Mouse (Mus musculus) G1E (cell line): ENCODE results near the gene Myl4. TPM values are rescaled to one million over a fixed set of nuclear protein-coding genes. Genes with fewer than 3 reads are reported as not detected.

ENCODE experiments used
- ATAC-seq: 2 replicates; pipeline ENCODE4 v1.8.0; 2016; ENCODE audit warnings: mild to moderate bottlenecking; ENCODE audit not compliant: insufficient number of reproducible peaks, poor library complexity, low FRiP score, severe bottlenecking; ENCODE audit errors: extremely low read depth
- DNase-seq: peaks from one replicate; pipeline ENCODE4 v3.0.0; 2012; ENCODE audit warnings: low spot score
- H3K27me3 ChIP-seq: 2 replicates; pipeline ENCODE4 v1.6.1; 2012; ENCODE audit warnings: mild to moderate bottlenecking, low read length, inconsistent platforms; ENCODE audit not compliant: insufficient read depth
- H3K36me3 ChIP-seq: replicated peaks from 2 replicates; pipeline ENCODE3; 2012; ENCODE audit warnings: mild to moderate bottlenecking, inconsistent platforms
- H3K4me1 ChIP-seq: 2 replicates; pipeline ENCODE4 v1.6.1; 2012; ENCODE audit warnings: low read depth, low read length, inconsistent platforms, mixed read lengths; ENCODE audit not compliant: insufficient read depth
- H3K4me3 ChIP-seq: 2 replicates; pipeline ENCODE4 v1.5.1; 2012; ENCODE audit warnings: low read depth, mild to moderate bottlenecking, inconsistent platforms, low read length, moderate library complexity, mixed read lengths
- H3K9me3 ChIP-seq: replicated peaks from 2 replicates; pipeline ENCODE4 v1.6.1; 2012; ENCODE audit warnings: inconsistent platforms
- CTCF ChIP-seq: IDR thresholded peaks from 2 replicates; pipeline ENCODE4 v1.5.1; 2012; ENCODE audit warnings: low read depth, low read length, inconsistent platforms, mixed read lengths
- GATA1 ChIP-seq: IDR thresholded peaks from 2 replicates; pipeline ENCODE4 v1.6.1; 2012; ENCODE audit warnings: borderline replicate concordance, low read length, inconsistent platforms, mixed read lengths
- GATA2 ChIP-seq: IDR thresholded peaks from 2 replicates; pipeline ENCODE4 v1.6.1; 2012; ENCODE audit warnings: low read depth, low read length, inconsistent platforms, borderline replicate concordance
- POLR2AphosphoS5 ChIP-seq: IDR thresholded peaks from 2 replicates; pipeline ENCODE4 v1.6.1; 2012; ENCODE audit warnings: low read depth, low read length, inconsistent platforms; ENCODE audit not compliant: insufficient replicate concordance
- TAL1 ChIP-seq: conservative IDR thresholded peaks from 2 replicates; pipeline ENCODE4 v1.6.1; 2012; ENCODE audit warnings: low read depth, low read length, inconsistent platforms, mixed read lengths
- polyA plus RNA-seq: library from polyadenylated mRNA; stranded (reverse); fragments of >175 nt; gene quantifications from 2 replicates; pipeline ENCODE4 v1.2.3, GENCODE M21; 2012
- total RNA-seq, 2 experiments: library from RNA; stranded (forward) in 1 of 2; stranded (reverse) in 1 of 2; fragments of 200-1000 nt in 1 of 2; fragments of >200 nt in 1 of 2; fragmentation: Nextera tagmentation in 1 of 2; gene quantifications; 2 replicates each; pipeline ENCODE4 v1.2.3; 2014 to 2017

The Myl4 gene
- total and polyA plus RNA-seq, 3 experiments: 0.38 TPM; not detected in 2

DNA sequence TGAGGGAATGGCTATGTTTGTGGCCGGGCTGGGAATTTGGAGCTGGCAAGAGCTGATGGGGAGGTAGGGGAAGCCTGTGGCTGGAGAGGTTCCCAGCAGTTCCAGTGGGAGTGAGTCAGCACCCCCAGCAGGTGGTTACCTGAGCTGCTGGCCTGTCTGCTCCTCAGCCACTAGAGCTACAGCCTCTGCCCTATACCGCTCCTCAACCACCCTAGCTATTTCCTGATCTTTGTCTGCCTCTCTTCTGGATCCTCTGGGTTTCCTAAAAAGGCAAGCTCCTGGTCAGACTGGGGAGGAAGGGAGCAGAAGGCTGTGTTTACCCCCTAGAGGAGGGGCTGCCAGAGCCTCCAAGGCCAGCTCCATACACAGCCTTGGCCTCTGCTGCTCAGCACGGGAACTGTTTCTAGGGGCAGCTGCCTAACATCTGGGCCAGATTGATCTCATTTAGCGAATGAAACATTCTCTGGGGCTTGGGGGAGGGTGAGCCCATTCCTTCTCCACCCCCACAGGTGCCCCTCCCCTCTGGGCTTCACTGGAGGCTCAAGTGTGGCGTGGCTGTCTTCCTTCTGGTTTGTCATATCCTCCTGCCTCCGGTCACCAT lies 74.4 kb downstream of the Myl4 start:
- no peak for DNase-seq
- H3K36me3 ChIP-seq: no peaks in the 10 kb centered on the region
- no peak for ATAC-seq
- H3K4me3 ChIP-seq: peak overlapping the region; percentile 8; the same call in 1 of the 2 replicates
- no peaks in the 10 kb centered on the region for H3K9me3 ChIP-seq
- peaks cover 61% of the 10 kb centered on the region for H3K27me3 ChIP-seq
- TF ChIP-seq CTCF: no peak
- TF ChIP-seq POLR2AphosphoS5: no peak
- no peak for TF ChIP-seq GATA2
- peaks cover 87% of the 10 kb centered on the region for H3K4me1 ChIP-seq

DNA sequence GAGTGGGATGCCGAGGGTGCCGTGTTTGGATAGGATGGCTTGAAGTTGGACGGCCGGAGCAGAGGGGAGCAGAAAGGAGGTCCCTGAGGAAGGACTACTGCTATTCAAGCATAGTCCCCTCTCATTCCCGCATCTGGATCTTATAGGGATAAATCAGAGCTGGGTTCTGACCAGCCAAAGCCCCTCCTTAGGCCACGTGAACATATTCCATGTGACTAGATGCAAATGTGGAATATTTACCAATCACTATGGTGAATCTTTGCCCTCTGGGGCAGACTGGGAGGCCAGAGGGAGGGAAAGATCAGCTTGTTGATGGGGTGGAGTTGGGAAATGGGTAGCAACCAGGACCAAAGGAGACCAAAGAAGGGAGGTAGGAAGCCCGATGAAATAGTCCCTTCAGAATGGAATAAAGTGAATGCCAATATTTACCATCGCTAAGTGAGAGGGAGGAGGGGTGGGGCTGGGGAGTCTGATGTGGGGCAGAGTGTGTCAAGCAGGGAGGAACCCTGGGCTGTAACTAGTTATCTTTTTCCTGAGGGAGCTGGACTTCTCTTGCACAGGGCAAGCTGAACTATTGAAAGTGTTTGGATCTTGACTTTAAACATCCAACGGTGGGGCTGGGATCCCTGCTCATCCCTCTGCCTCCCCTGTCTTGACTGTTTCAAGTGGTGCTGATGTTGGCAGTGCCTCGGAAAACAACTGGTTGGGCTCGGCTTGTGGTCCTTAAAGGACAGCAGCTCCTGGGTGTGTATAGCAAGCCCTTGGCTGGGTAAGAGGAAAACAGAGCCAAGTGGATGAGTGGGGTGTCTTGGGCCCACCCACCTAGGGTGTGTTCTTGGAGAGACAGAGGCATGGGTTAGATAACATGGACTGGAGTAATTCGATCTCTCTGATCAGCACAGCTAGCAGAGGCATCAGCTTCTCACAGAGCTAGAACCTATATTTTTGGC lies 75.3 kb downstream of the Myl4 start:
- DNase-seq (no peak), ATAC-seq (no peak)
- TF ChIP-seq POLR2AphosphoS5 (no peak), GATA1 (no peak), GATA2 (no peak), CTCF (no peak), TAL1 (no peak)
- H3K36me3 ChIP-seq: no peaks in the 10 kb centered on the region
- H3K4me3 ChIP-seq: peak overlapping the region; percentile 8; the same call in 1 of the 2 replicates
- H3K27me3 ChIP-seq: peaks cover 54% of the 10 kb centered on the region
- peaks cover 86% of the 10 kb centered on the region for H3K4me1 ChIP-seq
- H3K9me3 ChIP-seq: no peaks in the 10 kb centered on the region

DNA sequence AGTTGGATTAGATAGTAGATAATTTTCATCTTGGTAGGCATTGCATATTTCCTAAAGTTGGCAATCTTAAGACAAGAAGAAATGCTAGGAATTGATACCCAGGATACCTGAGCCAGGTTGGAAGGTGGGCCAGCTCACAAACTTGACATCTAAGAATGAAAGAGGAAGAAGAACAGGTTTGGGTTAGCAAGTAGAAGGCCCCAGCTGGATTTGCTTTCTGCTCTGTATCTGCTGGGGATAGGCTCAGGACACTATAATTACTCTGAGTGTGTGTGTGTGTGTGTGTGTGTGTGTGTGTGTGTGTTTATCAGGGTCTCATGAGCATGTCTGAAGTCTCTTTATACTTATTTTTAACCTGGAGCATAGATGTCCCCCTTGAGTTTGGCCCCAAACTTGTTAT lies 76.2 kb downstream of the Myl4 start:
- Histone ChIP-seq H3K27me3 (peaks cover 56% of the 10 kb centered on the region), H3K36me3 (no peaks in the 10 kb centered on the region), H3K4me1 (peaks cover 84% of the 10 kb centered on the region), H3K4me3 (no peak overlapping the region), H3K9me3 (no peaks in the 10 kb centered on the region)
- ATAC-seq (no peak), DNase-seq (no peak)
- TF ChIP-seq GATA1: no peak
- TF ChIP-seq CTCF: no peak

DNA sequence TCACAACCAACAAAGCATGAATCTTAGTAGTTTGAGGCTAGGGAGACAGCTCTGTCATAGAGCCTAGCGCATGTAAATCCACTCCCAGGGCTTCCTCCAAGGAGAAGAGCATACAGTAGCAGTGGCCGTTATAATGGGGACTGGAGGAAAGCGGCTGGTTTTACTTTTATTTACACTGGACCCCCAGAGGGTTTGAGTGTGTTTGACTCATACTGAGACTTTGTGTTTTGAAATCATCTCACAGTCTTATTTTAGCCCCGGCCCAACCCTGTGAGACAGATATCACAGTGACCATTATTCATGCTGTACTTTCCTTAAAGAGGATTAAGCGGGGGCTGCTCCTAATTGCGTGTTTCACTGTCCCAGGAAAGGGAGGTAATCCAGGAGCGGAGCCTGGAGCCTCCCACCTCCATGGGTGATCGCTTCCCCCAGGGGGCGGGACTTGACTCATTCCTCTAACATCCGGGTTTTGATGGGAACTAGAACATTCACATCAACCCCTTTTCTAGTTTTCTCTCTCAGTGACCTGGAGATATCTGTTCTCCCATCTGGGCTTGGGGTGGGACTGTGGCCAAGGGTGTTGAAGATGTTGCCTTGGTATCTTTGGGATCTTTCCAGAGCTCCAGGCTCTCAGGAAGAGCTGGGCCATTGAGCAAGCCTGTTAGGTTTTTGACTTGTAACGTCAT lies 77.3 kb downstream of the Myl4 start:
- no peak overlapping the region for H3K4me3 ChIP-seq
- peaks cover 82% of the 10 kb centered on the region for H3K4me1 ChIP-seq
- ATAC-seq (no peak), DNase-seq (no peak)
- H3K9me3 ChIP-seq: no peaks in the 10 kb centered on the region
- H3K36me3 ChIP-seq: no peaks in the 10 kb centered on the region
- peaks cover 66% of the 10 kb centered on the region for H3K27me3 ChIP-seq
- TF ChIP-seq POLR2AphosphoS5 (no peak), TAL1 (no peak), GATA2 (no peak), CTCF (no peak), GATA1 (no peak)

DNA sequence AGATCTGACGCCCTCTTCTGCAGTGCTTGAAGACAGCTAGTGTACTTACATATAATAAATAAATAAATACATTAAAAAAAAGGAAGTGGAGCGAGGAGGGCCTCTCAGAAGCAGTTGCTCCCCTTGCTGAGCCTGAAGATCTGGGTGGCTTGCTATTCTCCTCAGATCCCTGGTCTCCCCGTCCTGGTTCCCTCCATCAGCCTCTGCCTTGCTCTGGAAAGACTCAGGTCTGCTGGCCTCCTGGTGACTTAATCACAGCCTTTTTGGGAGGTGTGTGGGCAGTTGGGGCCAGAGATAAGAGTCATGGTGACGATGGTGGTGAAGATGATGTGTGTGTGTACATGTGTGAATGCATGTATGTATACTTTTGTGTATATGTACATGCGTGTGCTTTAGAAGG lies 78.1 kb downstream of the Myl4 start:
- Histone ChIP-seq H3K9me3 (no peaks in the 10 kb centered on the region), H3K36me3 (no peaks in the 10 kb centered on the region), H3K4me1 (peaks cover 74% of the 10 kb centered on the region), H3K27me3 (peaks cover 71% of the 10 kb centered on the region), H3K4me3 (no peak overlapping the region)
- DNase-seq: no peak
- no peak for ATAC-seq
- TF ChIP-seq TAL1 (no peak), CTCF (no peak), GATA1 (no peak), GATA2 (no peak), POLR2AphosphoS5 (no peak)

DNA sequence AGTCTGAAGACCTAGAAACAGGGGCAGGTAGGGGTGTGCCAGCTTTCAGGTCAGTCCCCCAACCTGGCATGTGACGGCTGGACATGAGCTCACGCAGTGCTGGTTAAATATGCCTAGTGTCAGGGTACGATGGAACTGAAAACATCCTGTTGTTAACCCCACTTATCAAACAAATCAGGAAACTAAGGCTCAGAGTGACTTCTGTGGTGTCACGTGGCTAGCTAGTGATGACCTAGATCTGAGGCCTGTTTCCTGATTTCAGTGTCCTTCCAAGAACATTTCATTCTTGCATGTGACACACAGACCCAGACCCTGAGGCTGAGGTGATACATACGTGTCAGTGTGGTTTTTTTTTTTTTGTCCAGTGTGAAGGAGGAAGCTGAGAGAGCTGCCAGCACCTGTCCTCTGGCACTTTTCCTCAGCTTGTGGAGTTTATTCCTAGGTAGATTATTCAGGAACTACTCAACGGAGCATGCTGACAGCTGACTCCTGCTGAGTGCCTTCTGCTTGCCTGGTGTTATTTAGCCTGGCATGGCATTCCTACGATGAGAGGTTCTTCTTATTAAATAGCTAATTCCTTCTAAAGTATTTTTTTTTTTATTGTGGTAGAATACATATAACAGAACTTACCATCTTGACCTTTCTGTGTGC lies 79.8 kb downstream of the Myl4 start:
- Histone ChIP-seq H3K4me3 (no peak overlapping the region), H3K36me3 (no peaks in the 10 kb centered on the region), H3K27me3 (peaks cover 69% of the 10 kb centered on the region), H3K9me3 (no peaks in the 10 kb centered on the region), H3K4me1 (peaks cover 60% of the 10 kb centered on the region)
- TF ChIP-seq CTCF: no peak
- TF ChIP-seq POLR2AphosphoS5: no peak
- TF ChIP-seq TAL1: no peak
- TF ChIP-seq GATA1: no peak
- no peak for TF ChIP-seq GATA2
- DNase-seq (no peak), ATAC-seq (peak; percentile 18)
